Mouse (Mus musculus) neural tube, embryonic 12.5 days (tissue): ENCODE data around the gene Tnik. TPM values are rescaled to one million over a fixed set of nuclear protein-coding genes. Genes with fewer than 3 reads are reported as not detected.

Source experiments
- ATAC-seq: fragments of 200-750 bp; cut with Nextera tagmentation; 2 replicates; pipeline ENCODE4 v1.8.0; 2017; ENCODE audit warnings: low read depth, mild to moderate bottlenecking, moderate TSS enrichment, moderate library complexity; ENCODE audit not compliant: low FRiP score
- H3K27ac ChIP-seq: fragments of 300-500 bp; sonication (generic); 2 replicates; pipeline ENCODE4 v1.5.1; 2016
- H3K27me3 ChIP-seq: fragments of 300-500 bp; sonication (generic); replicated peaks from 2 replicates; pipeline ENCODE4 v1.6.1; 2016; ENCODE audit warnings: mild to moderate bottlenecking
- H3K36me3 ChIP-seq: fragments of 300-500 bp; sonication (generic); 2 replicates; pipeline ENCODE4 v1.6.1; 2016; ENCODE audit warnings: mild to moderate bottlenecking
- H3K4me1 ChIP-seq: fragments of 300-500 bp; sonication (generic); 2 replicates; pipeline ENCODE4 v1.6.1; 2016
- H3K4me2 ChIP-seq: fragments of 300-500 bp; sonication (generic); replicated peaks from 2 replicates; pipeline ENCODE4 v1.6.1; 2016; ENCODE audit warnings: mild to moderate bottlenecking
- H3K4me3 ChIP-seq: fragments of 300-500 bp; sonication (generic); 2 replicates; pipeline ENCODE4 v1.5.1; 2016
- H3K9ac ChIP-seq: fragments of 300-500 bp; sonication (generic); 2 replicates; pipeline ENCODE4 v1.6.1; 2016; ENCODE audit warnings: mild to moderate bottlenecking
- H3K9me3 ChIP-seq: fragments of 300-500 bp; sonication (generic); 2 replicates; pipeline ENCODE4 v1.6.1; 2016; ENCODE audit warnings: mild to moderate bottlenecking
- WGBS: fragments of 180-500 bp; shearing (Covaris S2); methylation state at CpG from one replicate; pipeline ENCODE4 v1.1.7; 2016; 5-methylcytosine and 5-hydroxymethylcytosine counted together
- polyA plus RNA-seq: library from polyadenylated mRNA; unstranded; fragments of >200 nt; fragmentation: Nextera tagmentation; extraction: Ambion mirVana; gene quantifications from 2 replicates; pipeline ENCODE4 v1.2.1, GENCODE M21; 2016

The Tnik gene
- polyA plus RNA-seq = 46.0 and 50.6 TPM in 2 replicates

GRCm38 (mm10) chr3:28263002-28263947 lies at the start of gene Tnik:
Tnik (plus strand) TSS chr3:28263214.
- H3K4me2 ChIP-seq = peak within 1 kb of the TSS; percentile 93
- no peaks in the 10 kb centered on the region for H3K27me3 ChIP-seq
- ATAC-seq = peak; percentile 92
- under 1% methylated on average over 59 of the region's 59 CpGs for WGBS
- no peaks in the 10 kb centered on the region for H3K9me3 ChIP-seq
- H3K9ac ChIP-seq = peak within 1 kb of the TSS; percentile 79
- peak within 1 kb of the TSS; percentile 76 for H3K4me3 ChIP-seq
- peaks cover 9% of the 10 kb centered on the region; the same call in 1 of the 2 replicates for H3K4me1 ChIP-seq
- H3K36me3 ChIP-seq = no peaks in the 10 kb centered on the region
- peak within 1 kb of the TSS; percentile 70 for H3K27ac ChIP-seq

- H3K4me3 ChIP-seq = no peak overlapping the region
- no peak overlapping the region for H3K27ac ChIP-seq
- H3K4me1 ChIP-seq = no peaks in the 10 kb centered on the region
- no peak overlapping the region for H3K4me2 ChIP-seq
- ATAC-seq = no peak
- WGBS = 80% methylated on average over 7 of the region's 7 CpGs
- no peaks in the 10 kb centered on the region for H3K36me3 ChIP-seq
- H3K9me3 ChIP-seq = no peaks in the 10 kb centered on the region
- no peaks in the 10 kb centered on the region for H3K27me3 ChIP-seq
- H3K9ac ChIP-seq = no peak overlapping the region
Observed at GRCm38 (mm10) chr3:28214886-28215311, 48.1 kb upstream of the Tnik start.

- no peaks in the 10 kb centered on the region for H3K36me3 ChIP-seq
- no peaks in the 10 kb centered on the region for H3K4me1 ChIP-seq
- no peak overlapping the region for H3K4me2 ChIP-seq
- H3K4me3 ChIP-seq = no peak overlapping the region
- WGBS = 14% methylated on average over 5 of the region's 5 CpGs
- H3K27me3 ChIP-seq = no peaks in the 10 kb centered on the region
- no peaks in the 10 kb centered on the region for H3K9me3 ChIP-seq
- ATAC-seq = no peak
- no peak overlapping the region for H3K27ac ChIP-seq
- H3K9ac ChIP-seq = no peak overlapping the region
Observed at GRCm38 (mm10) chr3:28217001-28217400, 46.0 kb upstream of the Tnik start.

GRCm38 (mm10) chr3:28219533-28219932 lies 43.5 kb upstream of the Tnik start:
- 92% methylated on average over 7 of the region's 7 CpGs for WGBS
- H3K27ac ChIP-seq = no peak overlapping the region
- H3K9me3 ChIP-seq = no peaks in the 10 kb centered on the region
- H3K9ac ChIP-seq = no peak overlapping the region
- no peaks in the 10 kb centered on the region for H3K36me3 ChIP-seq
- no peak overlapping the region for H3K4me3 ChIP-seq
- H3K27me3 ChIP-seq = no peaks in the 10 kb centered on the region
- H3K4me1 ChIP-seq = peaks cover 3% of the 10 kb centered on the region; the same call in 1 of the 2 replicates
- no peak overlapping the region for H3K4me2 ChIP-seq
- no peak for ATAC-seq

- H3K4me1 ChIP-seq = peaks cover 6% of the 10 kb centered on the region; the same call in 1 of the 2 replicates
- H3K9me3 ChIP-seq = no peaks in the 10 kb centered on the region
- ATAC-seq = no peak
- H3K4me3 ChIP-seq = no peak overlapping the region
- whole genome bisulfite sequencing = 88% methylated on average over 3 of the region's 3 CpGs
- H3K27ac ChIP-seq = no peak overlapping the region
- H3K27me3 ChIP-seq = no peaks in the 10 kb centered on the region
- H3K36me3 ChIP-seq = no peaks in the 10 kb centered on the region
- H3K4me2 ChIP-seq = no peak overlapping the region
- H3K9ac ChIP-seq = no peak overlapping the region
Observed at GRCm38 (mm10) chr3:28219964-28220363, 43.0 kb upstream of the Tnik start.

- Histone ChIP-seq H3K9me3 (no peaks in the 10 kb centered on the region), H3K4me3 (no peak overlapping the region), H3K27ac (no peak overlapping the region), H3K36me3 (no peaks in the 10 kb centered on the region), H3K27me3 (no peaks in the 10 kb centered on the region), H3K4me1 (peaks cover 6% of the 10 kb centered on the region; the same call in 1 of the 2 replicates), H3K4me2 (no peak overlapping the region), H3K9ac (no peak overlapping the region)
- no peak for ATAC-seq
- WGBS = 53% methylated on average over 15 of the region's 15 CpGs
Observed at GRCm38 (mm10) chr3:28224437-28225356, 38.3 kb upstream of the Tnik start.

GRCm38 (mm10) chr3:28225357-28225905 lies 37.6 kb upstream of the Tnik start:
- Histone ChIP-seq H3K27me3 (no peaks in the 10 kb centered on the region), H3K9me3 (no peaks in the 10 kb centered on the region), H3K4me1 (peaks cover 6% of the 10 kb centered on the region; the same call in 1 of the 2 replicates), H3K9ac (no peak overlapping the region), H3K27ac (no peak overlapping the region), H3K4me2 (no peak overlapping the region), H3K36me3 (no peaks in the 10 kb centered on the region), H3K4me3 (no peak overlapping the region)
- no peak for ATAC-seq
- WGBS = 79% methylated on average over 9 of the region's 9 CpGs

- Histone ChIP-seq H3K4me3 (no peak overlapping the region), H3K4me2 (no peak overlapping the region), H3K27ac (no peak overlapping the region), H3K36me3 (no peaks in the 10 kb centered on the region), H3K9me3 (no peaks in the 10 kb centered on the region), H3K4me1 (peaks cover 6% of the 10 kb centered on the region; the same call in 1 of the 2 replicates), H3K27me3 (no peaks in the 10 kb centered on the region), H3K9ac (no peak overlapping the region)
- 92% methylated on average over 19 of the region's 19 CpGs for WGBS
- no peak for ATAC-seq
Observed at GRCm38 (mm10) chr3:28226181-28226580, 36.8 kb upstream of the Tnik start.

- no peak for ATAC-seq
- 74% methylated on average over 4 of the region's 4 CpGs for WGBS
- no peaks in the 10 kb centered on the region for H3K36me3 ChIP-seq
Observed at GRCm38 (mm10) chr3:28228930-28229329, 34.1 kb upstream of the Tnik start.

GRCm38 (mm10) chr3:28229503-28229902 lies 33.5 kb upstream of the Tnik start:
- Histone ChIP-seq H3K27ac (no peak overlapping the region), H3K4me1 (peaks cover 3% of the 10 kb centered on the region; the same call in 1 of the 2 replicates), H3K4me2 (no peak overlapping the region), H3K36me3 (no peaks in the 10 kb centered on the region), H3K9ac (no peak overlapping the region), H3K9me3 (no peaks in the 10 kb centered on the region), H3K4me3 (no peak overlapping the region), H3K27me3 (no peaks in the 10 kb centered on the region)
- no peak for ATAC-seq
- 92% methylated on average over 2 of the region's 2 CpGs for WGBS

More at GRCm38 (mm10) chr3:28228930-28229329, 34.1 kb upstream of the Tnik start:
- no peak overlapping the region for H3K4me3 ChIP-seq
- H3K4me1 ChIP-seq = peaks cover 6% of the 10 kb centered on the region; the same call in 1 of the 2 replicates
- no peak overlapping the region for H3K27ac ChIP-seq
- no peak overlapping the region for H3K9ac ChIP-seq
- H3K27me3 ChIP-seq = no peaks in the 10 kb centered on the region
- no peaks in the 10 kb centered on the region for H3K9me3 ChIP-seq
- H3K4me2 ChIP-seq = no peak overlapping the region

- H3K4me1 ChIP-seq = no peaks in the 10 kb centered on the region
- ATAC-seq = no peak
- no peak overlapping the region for H3K27ac ChIP-seq
- no peak overlapping the region for H3K4me3 ChIP-seq
- H3K36me3 ChIP-seq = no peaks in the 10 kb centered on the region
- no peaks in the 10 kb centered on the region for H3K27me3 ChIP-seq
- no peak overlapping the region for H3K9ac ChIP-seq
- 92% methylated on average over 4 of the region's 4 CpGs for WGBS
- H3K4me2 ChIP-seq = no peak overlapping the region
- H3K9me3 ChIP-seq = no peaks in the 10 kb centered on the region
Observed at GRCm38 (mm10) chr3:28232885-28233284, 30.1 kb upstream of the Tnik start.
